Mouse (Mus musculus) megakaryocyte, adult 5-6 weeks (primary cell): ENCODE results near the gene Neu3. TPM values are rescaled to one million over a fixed set of nuclear protein-coding genes. Genes with fewer than 3 reads are reported as not detected.
A peak's percentile ranks its signal among the peaks of the same experiment; 100 is the strongest.
"Not testable (repeated sequence)": the region's sequence is repeated elsewhere in the genome, so short reads cannot be mapped to it uniquely, and the experiment has no call there.

ENCODE experiments used
- ATAC-seq: 2 replicates; pipeline ENCODE4 v1.8.0; 2016; ENCODE audit warnings: mild to moderate bottlenecking, inconsistent platforms; ENCODE audit not compliant: poor library complexity, severe bottlenecking
- total RNA-seq, 2 experiments: library from RNA; stranded (forward) in 1 of 2; stranded (reverse) in 1 of 2; fragments of 153-499, 151-499 nt in 1 of 2; fragments of 221-1000, 200-1000 nt in 1 of 2; gene quantifications; 2 replicates each; pipeline versions ENCODE4 v1.2.3 to v1.2.4; 2015 to 2017

Gene Neu3
- total RNA-seq, 2 experiments from 2014 or later = 0.22 to 1.8 TPM

- ATAC-seq = no peak
Measured at GRCm38 (mm10) chr7:99834314-99834853, 6.2 kb upstream of the Neu3 start.

GRCm38 (mm10) chr7:99833846-99834222 is 5.6 kb upstream of the Neu3 start:
- ATAC-seq = no peak

- ATAC-seq = no peak
Measured at GRCm38 (mm10) chr7:99833115-99833845, 5.1 kb upstream of the Neu3 start.

- ATAC-seq = no peak
Measured at GRCm38 (mm10) chr7:99826096-99826495, 2.1 kb downstream of the Neu3 start.

- ATAC-seq = no peak
Measured at GRCm38 (mm10) chr7:99825511-99825910, 2.7 kb downstream of the Neu3 start.

GRCm38 (mm10) chr7:99824649-99825483 is 3.4 kb downstream of the Neu3 start:
- ATAC-seq = no peak

GRCm38 (mm10) chr7:99823045-99823663 is 5.1 kb downstream of the Neu3 start:
- no peak for ATAC-seq

GRCm38 (mm10) chr7:99822426-99822825 is 5.8 kb downstream of the Neu3 start:
- 0 out of 2 replicates have a peak, but pooled peaks have one; percentile 24 for ATAC-seq

GRCm38 (mm10) chr7:99821953-99822352 is 6.3 kb downstream of the Neu3 start:
- no peak for ATAC-seq

- not testable (repeated sequence) for ATAC-seq
Measured at GRCm38 (mm10) chr7:99818181-99818725, 10.0 kb downstream of the Neu3 start.

GRCm38 (mm10) chr7:99813394-99813793 is 14.8 kb downstream of the Neu3 start:
- ATAC-seq = no peak

- no peak for ATAC-seq
Measured at GRCm38 (mm10) chr7:99811661-99812060, 16.6 kb downstream of the Neu3 start.

- no peak for ATAC-seq
Measured at GRCm38 (mm10) chr7:99810814-99811213, 17.4 kb downstream of the Neu3 start.

- ATAC-seq = not testable (repeated sequence)
Measured at GRCm38 (mm10) chr7:99807043-99807442, 21.2 kb downstream of the Neu3 start.

GRCm38 (mm10) chr7:99805340-99805739 is 22.9 kb downstream of the Neu3 start:
- ATAC-seq = no peak

- ATAC-seq = not testable (repeated sequence)
Measured at GRCm38 (mm10) chr7:99804033-99804432, 24.2 kb downstream of the Neu3 start.

- no peak for ATAC-seq
Measured at GRCm38 (mm10) chr7:99803535-99803934, 24.7 kb downstream of the Neu3 start.

GRCm38 (mm10) chr7:99799118-99799517 is 29.1 kb downstream of the Neu3 start:
- ATAC-seq = no peak

- ATAC-seq = peak; percentile 57; the same call in 1 of the 2 replicates
Measured at GRCm38 (mm10) chr7:99797911-99798647, 30.1 kb downstream of the Neu3 start.

- no peak for ATAC-seq
Measured at GRCm38 (mm10) chr7:99797261-99797660, 31.0 kb downstream of the Neu3 start.
